Mouse (Mus musculus): ENCODE results near the gene Arih2.

DNA sequence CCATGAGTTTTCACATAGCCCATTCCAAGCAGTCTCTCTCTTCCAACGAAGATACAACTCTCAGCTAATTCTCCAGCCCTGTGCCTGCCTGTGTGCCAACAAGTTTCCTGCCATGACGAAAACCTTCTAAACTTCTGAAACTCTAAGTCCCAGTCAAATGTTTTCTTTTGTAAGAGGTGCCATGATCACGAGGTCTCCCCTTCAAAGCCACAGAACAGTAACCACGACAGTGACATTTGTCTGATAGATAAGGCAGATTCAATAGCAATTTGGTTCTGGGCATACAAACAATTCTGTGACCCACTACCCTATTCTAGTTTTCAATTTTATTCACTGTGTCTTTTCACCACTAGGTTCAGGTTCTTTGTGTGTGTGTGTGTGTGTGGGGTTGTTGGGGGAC, 21.0 kb downstream of the Arih2 start:
- TF ChIP-seq POLR2A (IDR thresholded peaks at IDR 0.05; ENCODE audit: borderline replicate concordance, control insufficient read depth, low read depth, low read length): no peak
- TF ChIP-seq CTCF (IDR thresholded peaks at IDR 0.05; ENCODE audit: control insufficient read depth, insufficient read depth, low read length): no peak

All from bone marrow, adult 2 months (tissue).